Mouse (Mus musculus): ENCODE data around the gene Mettl27.

DNA sequence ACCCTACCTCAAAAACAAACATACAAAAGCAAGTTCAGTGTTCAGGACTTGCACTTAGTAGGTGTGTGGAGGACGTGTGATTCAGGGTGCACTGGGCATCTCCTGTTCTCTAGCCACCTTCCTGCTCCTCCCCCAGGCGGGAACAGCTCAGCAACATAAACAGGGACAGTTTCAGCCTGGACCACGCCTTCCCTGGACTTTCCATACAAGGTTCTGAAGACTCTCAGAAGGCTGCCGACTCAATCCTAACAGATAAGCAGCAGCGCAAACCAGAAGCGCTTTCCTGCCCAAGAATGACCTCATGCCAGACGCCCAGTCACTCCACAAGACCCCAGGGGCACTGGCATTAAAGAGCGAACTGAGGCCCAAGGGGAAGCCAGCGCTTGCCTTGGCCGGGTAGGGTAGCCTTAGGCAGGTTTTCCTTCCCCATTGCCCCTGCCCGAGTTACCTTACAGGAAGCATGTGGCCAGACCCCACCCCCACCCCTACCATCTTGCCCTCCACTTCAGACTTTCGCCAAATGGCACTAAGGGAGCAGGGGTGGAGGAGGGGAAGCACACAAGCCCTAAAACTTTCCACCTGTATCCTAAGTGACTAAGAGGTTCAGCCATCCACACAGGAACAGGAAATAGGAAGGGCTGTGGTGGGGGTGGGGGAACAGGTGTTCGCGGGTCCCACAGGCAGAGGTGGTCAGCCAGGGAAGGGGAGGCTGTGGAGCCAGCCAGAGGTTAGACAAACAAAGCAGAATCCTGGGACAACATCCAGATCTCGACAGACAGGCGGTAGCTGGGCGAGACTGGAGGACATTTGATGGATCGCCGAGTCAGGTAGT lies 19.1 kb downstream of the Mettl27 start:
- TF ChIP-seq CTCF (IDR thresholded peaks at IDR 0.05) (no peak), EP300 (IDR thresholded peaks at IDR 0.05) (peak; percentile 77)

All from lung, postnatal 0 days (tissue).